Mouse (Mus musculus) lung, postnatal 0 days (tissue): Measurements from ENCODE around the gene Znhit1. TPM values are rescaled to one million over a fixed set of nuclear protein-coding genes. Genes with fewer than 3 reads are reported as not detected.

Experiments used
- ATAC-seq: fragments of 200-750 bp; cut with Nextera tagmentation; 2 replicates; pipeline ENCODE4 v1.8.0; 2017; ENCODE audit warnings: moderate library complexity
- DNase-seq: peaks from one replicate; pipeline ENCODE4 v3.0.0-alpha.2; 2016; ENCODE audit warnings: low spot score
- H3K27ac ChIP-seq: fragments of 300-500 bp; sonication (generic); 2 replicates; pipeline ENCODE4 v1.5.1; 2014; ENCODE audit warnings: antibody characterized with exemption, mild to moderate bottlenecking, low read length, mixed read lengths
- H3K27me3 ChIP-seq: fragments of 300-500 bp; sonication (generic); replicated peaks from 2 replicates; pipeline ENCODE4 v1.6.1; 2014; ENCODE audit warnings: low read length, mixed read lengths; ENCODE audit not compliant: insufficient read depth
- H3K36me3 ChIP-seq: fragments of 300-500 bp; sonication (generic); 2 replicates; pipeline ENCODE4 v1.6.1; 2014; ENCODE audit warnings: low read length, mixed read lengths; ENCODE audit not compliant: insufficient read depth
- H3K4me1 ChIP-seq: fragments of 300-500 bp; sonication (generic); 2 replicates; pipeline ENCODE4 v1.6.1; 2014; ENCODE audit warnings: antibody characterized with exemption, low read depth, low read length, mixed read lengths; ENCODE audit not compliant: insufficient read depth
- H3K4me2 ChIP-seq: fragments of 300-500 bp; sonication (generic); replicated peaks from 2 replicates; pipeline ENCODE4 v1.6.1; 2014; ENCODE audit warnings: low read depth, mild to moderate bottlenecking, low read length, moderate library complexity, mixed read lengths
- H3K4me3 ChIP-seq: fragments of 300-500 bp; sonication (generic); 2 replicates; pipeline ENCODE4 v1.5.1; 2014; ENCODE audit warnings: low read depth, low read length
- H3K9ac ChIP-seq: fragments of 300-500 bp; sonication (generic); replicated peaks from 2 replicates; pipeline ENCODE4 v1.6.1; 2014; ENCODE audit warnings: low read depth, mild to moderate bottlenecking
- H3K9me3 ChIP-seq: fragments of 300-500 bp; sonication (generic); 2 replicates; pipeline ENCODE4 v1.6.1; 2016; ENCODE audit warnings: low read length, mixed read lengths
- CTCF ChIP-seq: IDR thresholded peaks from 2 replicates; pipeline ENCODE4 v1.5.1; 2016; ENCODE audit warnings: antibody characterized with exemption, mild to moderate bottlenecking
- EP300 ChIP-seq: IDR thresholded peaks from 2 replicates; pipeline ENCODE4 v1.6.1; 2016; ENCODE audit warnings: antibody characterized with exemption, mild to moderate bottlenecking, control low read depth
- WGBS: fragments of 180-500 bp; shearing (Covaris S2); extraction: QIAGEN DNeasy Blood & Tissue Kit; methylation state at CpG from one replicate; pipeline ENCODE4 v1.1.7; 2014; 5-methylcytosine and 5-hydroxymethylcytosine counted together
- polyA plus RNA-seq: library from polyadenylated mRNA; unstranded; fragments of >200 nt; fragmentation: Nextera tagmentation; extraction: Ambion mirVana; gene quantifications from 2 replicates; pipeline ENCODE4 v1.2.1, GENCODE M21; 2015

Gene Znhit1
- polyA plus RNA-seq, 1 experiment from 2014 or later, result 83.9 TPM

GRCm38 (mm10) chr5:136979762-136980161 is 8.1 kb downstream of the Znhit1 start:
- no peak overlapping the region for H3K4me3 ChIP-seq
- no peak for TF ChIP-seq CTCF
- no peak for TF ChIP-seq EP300
- no peaks in the 10 kb centered on the region for H3K4me1 ChIP-seq
- ATAC-seq (no peak), DNase-seq (no peak)
- WGBS, result 82% methylated on average over 2 of the region's 2 CpGs
- no peak overlapping the region for H3K4me2 ChIP-seq
- no peak overlapping the region for H3K9ac ChIP-seq
- no peaks in the 10 kb centered on the region for H3K27me3 ChIP-seq
- H3K36me3 ChIP-seq, result 0 out of 2 replicates have a peak, but pooled peaks cover 3% of the 10 kb centered on the region
- no peak overlapping the region for H3K27ac ChIP-seq
- H3K9me3 ChIP-seq, result no peaks in the 10 kb centered on the region

- 43% methylated on average over 4 of the region's 4 CpGs for WGBS
- ATAC-seq (peak; percentile 37; the same call in 1 of the 2 replicates), DNase-seq (peak; percentile 53)
- Histone ChIP-seq H3K4me3 (no peak overlapping the region), H3K4me1 (no peaks in the 10 kb centered on the region), H3K9ac (no peak overlapping the region), H3K27ac (no peak overlapping the region), H3K9me3 (no peaks in the 10 kb centered on the region), H3K4me2 (no peak overlapping the region), H3K27me3 (no peaks in the 10 kb centered on the region), H3K36me3 (0 out of 2 replicates have a peak, but pooled peaks cover 3% of the 10 kb centered on the region)
- no peak for TF ChIP-seq EP300
- TF ChIP-seq CTCF, result no peak
These were observed 10.1 kb downstream of the Znhit1 start for GRCm38 (mm10) chr5:136977769-136978168.

- 62% methylated on average over 8 of the region's 8 CpGs for WGBS
- Histone ChIP-seq H3K4me1 (no peaks in the 10 kb centered on the region), H3K9ac (no peak overlapping the region), H3K27me3 (no peaks in the 10 kb centered on the region), H3K4me3 (no peak overlapping the region), H3K9me3 (no peaks in the 10 kb centered on the region), H3K4me2 (no peak overlapping the region), H3K36me3 (no peaks in the 10 kb centered on the region), H3K27ac (no peak overlapping the region)
- no peak for TF ChIP-seq EP300
- TF ChIP-seq CTCF, result no peak
- no peak for DNase-seq
- ATAC-seq, result no peak
These were observed 14.2 kb downstream of the Znhit1 start for GRCm38 (mm10) chr5:136973670-136974069.

GRCm38 (mm10) chr5:136970703-136971102 is 17.1 kb downstream of the Znhit1 start:
- H3K4me3 ChIP-seq, result no peak overlapping the region
- DNase-seq (peak; percentile 90), ATAC-seq (peak; percentile 43)
- H3K27ac ChIP-seq, result no peak overlapping the region
- no peaks in the 10 kb centered on the region for H3K9me3 ChIP-seq
- no peak for TF ChIP-seq EP300
- TF ChIP-seq CTCF, result peak; percentile 91
- no peak overlapping the region for H3K4me2 ChIP-seq
- H3K9ac ChIP-seq, result no peak overlapping the region
- H3K27me3 ChIP-seq, result no peaks in the 10 kb centered on the region
- H3K4me1 ChIP-seq, result peaks cover 9% of the 10 kb centered on the region
- WGBS, result 57% methylated on average over 1 of the region's 1 CpGs
- H3K36me3 ChIP-seq, result no peaks in the 10 kb centered on the region

- Histone ChIP-seq H3K4me1 (peaks cover 15% of the 10 kb centered on the region), H3K9me3 (no peaks in the 10 kb centered on the region), H3K27ac (peak overlapping the region; percentile 87), H3K4me2 (no peak overlapping the region), H3K4me3 (no peak overlapping the region), H3K9ac (no peak overlapping the region), H3K36me3 (no peaks in the 10 kb centered on the region; the same call in 1 of the 2 replicates), H3K27me3 (no peaks in the 10 kb centered on the region)
- 56% methylated on average over 10 of the region's 10 CpGs for WGBS
- no peak for TF ChIP-seq CTCF
- no peak for TF ChIP-seq EP300
- ATAC-seq (peak; percentile 23), DNase-seq (peak; percentile 69)
These were observed 20.2 kb downstream of the Znhit1 start for GRCm38 (mm10) chr5:136967592-136967991.

- Histone ChIP-seq H3K9ac (0 out of 2 replicates have a peak overlapping the region, but pooled peaks have one; percentile 5), H3K27me3 (no peaks in the 10 kb centered on the region), H3K9me3 (no peaks in the 10 kb centered on the region), H3K27ac (peak overlapping the region; percentile 87), H3K4me1 (peaks cover 15% of the 10 kb centered on the region), H3K36me3 (no peaks in the 10 kb centered on the region; the same call in 1 of the 2 replicates), H3K4me3 (no peak overlapping the region), H3K4me2 (no peak overlapping the region)
- WGBS, result 67% methylated on average over 4 of the region's 4 CpGs
- DNase-seq (no peak), ATAC-seq (no peak)
- no peak for TF ChIP-seq EP300
- no peak for TF ChIP-seq CTCF
These were observed 20.9 kb downstream of the Znhit1 start for GRCm38 (mm10) chr5:136966861-136967455.
